ENCODE assay signal across 27 mouse cellular contexts in genomic region chr9:24512121-24512539, GRCm38 (mm10). TPM values are rescaled to one million over a fixed set of nuclear protein-coding genes. Genes with fewer than 3 reads are reported as not detected.
DNase-seq lines count a peak whose midpoint lies in the region; ATAC-seq and TF ChIP-seq lines count a peak whose summit lies in the region.
"Had no signal": no experiment of that assay in that cellular context is flagged by ENCODE, and none has a peak within 500 bp of the region (broad histone marks: within the 10 kb centered on the region; RNA-seq: fewer than 3 reads in every experiment).

No protein-coding gene starts in this region.

- no peaks in the 10 kb centered on the region for H3K9me3 ChIP-seq in liver, embryonic 11.5 days (ENCODE audit: control insufficient read depth, low read length)
- no peaks in the 10 kb centered on the region for H3K9me3 ChIP-seq in liver, postnatal 0 days (ENCODE audit: low read length)
- H3K9me3 ChIP-seq in heart, embryonic 11.5 days (replicated peaks; ENCODE audit: control insufficient read depth, low read length), result no peaks in the 10 kb centered on the region
- H3K9me3 ChIP-seq: hindbrain, embryonic 13.5 days; limb, embryonic 12.5 days had no signal

- H3K4me1 ChIP-seq in liver, embryonic 11.5 days (replicated peaks; ENCODE audit: control insufficient read depth, insufficient read depth, low read length), result no peaks in the 10 kb centered on the region
- H3K4me1 ChIP-seq in brown adipose tissue, adult 24 weeks (ENCODE audit: control insufficient read depth, insufficient read depth, insufficient read length, low read length), result peaks cover 10% of the 10 kb centered on the region
- H3K4me1 ChIP-seq in liver, postnatal 0 days (ENCODE audit: insufficient read depth), result peaks cover 23% of the 10 kb centered on the region
- H3K4me1 ChIP-seq in heart, embryonic 11.5 days (ENCODE audit: control insufficient read depth, insufficient read depth, low read length), result no peaks in the 10 kb centered on the region
- H3K4me1 ChIP-seq: hindbrain, embryonic 13.5 days; limb, embryonic 12.5 days had no signal

- H3K4me2 ChIP-seq in liver, embryonic 11.5 days, result no peak overlapping the region
- no peak overlapping the region for H3K4me2 ChIP-seq in liver, postnatal 0 days (ENCODE audit: low read depth, low read length)
- no peak overlapping the region for H3K4me2 ChIP-seq in heart, embryonic 11.5 days
- H3K4me2 ChIP-seq: hindbrain, embryonic 13.5 days; limb, embryonic 12.5 days had no signal

- H3K36me3 ChIP-seq in liver, embryonic 11.5 days (ENCODE audit: control insufficient read depth, insufficient read depth, low read length), result no peaks in the 10 kb centered on the region
- no peaks in the 10 kb centered on the region for H3K36me3 ChIP-seq in liver, postnatal 0 days (replicated peaks; ENCODE audit: insufficient read depth, low read length)
- no peaks in the 10 kb centered on the region for H3K36me3 ChIP-seq in splenic B cell, adult 2 months (ENCODE audit: control insufficient read depth, insufficient read depth, low read length, poor library complexity, severe bottlenecking)
- H3K36me3 ChIP-seq in heart, embryonic 11.5 days (ENCODE audit: control insufficient read depth, insufficient read depth, low read length), result no peaks in the 10 kb centered on the region
- H3K36me3 ChIP-seq: hindbrain, embryonic 13.5 days; limb, embryonic 12.5 days had no signal

- TF ChIP-seq CTCF in liver, postnatal 0 days (IDR thresholded peaks at IDR 0.05; ENCODE audit: low read depth), result no peak

- H3K27ac ChIP-seq in liver, embryonic 11.5 days (ENCODE audit: low read depth, low read length), result no peak overlapping the region
- H3K27ac ChIP-seq in brown adipose tissue, adult 24 weeks (replicated peaks; ENCODE audit: low read depth, low read length), result peak overlapping the region; percentile 90
- peak overlapping the region; percentile 71 for H3K27ac ChIP-seq in liver, postnatal 0 days (ENCODE audit: low read depth)
- H3K27ac ChIP-seq in heart, embryonic 11.5 days (ENCODE audit: low read depth, low read length), result no peak overlapping the region
- H3K27ac ChIP-seq: gastrocnemius, adult 2 months; hindbrain, embryonic 13.5 days; limb, embryonic 12.5 days; liver, embryonic 14.5 days had no signal

- H3K27me3 ChIP-seq in liver, embryonic 11.5 days (replicated peaks; ENCODE audit: control insufficient read depth, insufficient read depth, low read length), result no peaks in the 10 kb centered on the region
- no peaks in the 10 kb centered on the region for H3K27me3 ChIP-seq in liver, postnatal 0 days (ENCODE audit: insufficient read depth, low read length)
- H3K27me3 ChIP-seq in splenic B cell, adult 2 months (ENCODE audit: control insufficient read depth, insufficient read depth, low read length, poor library complexity, severe bottlenecking), result no peaks in the 10 kb centered on the region
- no peaks in the 10 kb centered on the region for H3K27me3 ChIP-seq in heart, embryonic 11.5 days (ENCODE audit: control insufficient read depth, insufficient read depth, low read length)
- H3K27me3 ChIP-seq: hindbrain, embryonic 13.5 days; limb, embryonic 12.5 days had no signal

- no peak for TF ChIP-seq EP300 in liver, postnatal 0 days (IDR thresholded peaks at IDR 0.05; ENCODE audit: low read depth)

- H3K9ac ChIP-seq in liver, embryonic 11.5 days (ENCODE audit: low read depth, low read length), result no peak overlapping the region
- H3K9ac ChIP-seq in liver, postnatal 0 days (replicated peaks), result no peak overlapping the region
- no peak overlapping the region for H3K9ac ChIP-seq in heart, embryonic 11.5 days (ENCODE audit: low read depth, low read length)
- H3K9ac ChIP-seq: hindbrain, embryonic 13.5 days; limb, embryonic 12.5 days; liver, embryonic 14.5 days had no signal

- no peak for DNase-seq in liver, embryonic 11.5 days (ENCODE audit: low spot score)
- DNase-seq in liver, result no peak
- DNase-seq in liver, postnatal 0 days, result no peak
- peak; percentile 22 for DNase-seq in splenic B cell, adult 2 months (ENCODE audit: low read depth, low spot score)
- no peak for DNase-seq in Muller cell, postnatal 12 days (ENCODE audit: inconsistent ontology term)
- DNase-seq: adrenal gland, adult 8-10 months; cerebellum, adult 8-10 months; cerebellum, postnatal 25 days; gastrocnemius, adult 2 months; gastrocnemius, postnatal 36 days; heart, postnatal 4 days; kidney, adult 9 months; kidney, postnatal 10 days; lung, postnatal 4 days; midbrain, embryonic 14.5 days; right cerebral cortex, adult 18-20 months; spleen, adult 18-20 months; thymus, postnatal 4 days had no signal

- ATAC-seq in liver, embryonic 11.5 days (replicated peaks; ENCODE audit: low FRiP score), result 0 out of 2 replicates have a peak, but pooled peaks have one; percentile 2
- ATAC-seq in liver, postnatal 0 days, result no peak; the same call in 1 of the 2 replicates
- ATAC-seq in heart, embryonic 11.5 days (replicated peaks; ENCODE audit: insufficient number of reproducible peaks, low FRiP score, low TSS enrichment), result no peak
- ATAC-seq: activated CD4-positive, CD25-positive, alpha-beta regulatory T cell, adult 4 months; CD4-positive, CD25-positive, alpha-beta regulatory T cell, adult 4 months; forebrain, embryonic 14.5 days; intestine, postnatal 0 days had no signal

- H3K4me3 ChIP-seq in liver, embryonic 11.5 days (ENCODE audit: low read depth, low read length), result no peak overlapping the region
- no peak overlapping the region for H3K4me3 ChIP-seq in brown adipose tissue, adult 24 weeks (ENCODE audit: insufficient read depth, low read depth, low read length)
- H3K4me3 ChIP-seq in liver, postnatal 0 days (ENCODE audit: low read depth, low read length), result no peak overlapping the region
- H3K4me3 ChIP-seq in heart, embryonic 11.5 days (ENCODE audit: low read depth, low read length), result no peak overlapping the region
- H3K4me3 ChIP-seq: gastrocnemius, adult 2 months; hindbrain, embryonic 13.5 days; limb, embryonic 12.5 days had no signal

- 87% methylated on average over 5 of the region's 5 CpGs for WGBS in liver, embryonic 11.5 days
- WGBS in liver, postnatal 0 days (ENCODE audit: insufficient replicate concordance), result 67% methylated on average over 5 of the region's 5 CpGs
- WGBS in heart, embryonic 11.5 days (ENCODE audit: insufficient replicate concordance), result 89% methylated on average over 5 of the region's 5 CpGs

RNA-seq across cellular contexts. Expression of gene Dpy19l1, which starts 9.2 kb away (rescaled TPM):
- polyA plus RNA-seq in liver, embryonic 11.5 days (2014; fragmentation: Nextera tagmentation; extraction: Ambion mirVana), result 23.5 and 26.0 TPM in 2 replicates
- 15.1 and 16.1 TPM in 2 replicates for polyA plus RNA-seq in brown adipose tissue, adult 24 weeks (2012; ENCODE audit: insufficient read depth, insufficient read length, missing spikeins)
- 7.5 and 8.9 TPM in 2 replicates for polyA plus RNA-seq in liver, postnatal 0 days (2015; fragmentation: Nextera tagmentation; extraction: Ambion mirVana)
- polyA plus RNA-seq in heart, embryonic 11.5 days (2014; fragmentation: Nextera tagmentation; extraction: Ambion mirVana), result 14.7 and 15.8 TPM in 2 replicates

Comparison
In these comparisons a context has a peak if more than half of its experiments do, and no peak if none do; other contexts are left out.
1. H3K27ac ChIP-seq: peak in brown adipose tissue, adult 24 weeks (single experiment) and liver, postnatal 0 days (single experiment); none in liver, embryonic 11.5 days (single experiment) and heart, embryonic 11.5 days (single experiment).